Mouse (Mus musculus) retina, postnatal 1 day (tissue): ENCODE measurements around the gene Rad51b.

Experiments
- DNase-seq: peaks from one replicate; pipeline ENCODE4 v3.0.0-alpha.2; 2012

Rad51b gene

DNA sequence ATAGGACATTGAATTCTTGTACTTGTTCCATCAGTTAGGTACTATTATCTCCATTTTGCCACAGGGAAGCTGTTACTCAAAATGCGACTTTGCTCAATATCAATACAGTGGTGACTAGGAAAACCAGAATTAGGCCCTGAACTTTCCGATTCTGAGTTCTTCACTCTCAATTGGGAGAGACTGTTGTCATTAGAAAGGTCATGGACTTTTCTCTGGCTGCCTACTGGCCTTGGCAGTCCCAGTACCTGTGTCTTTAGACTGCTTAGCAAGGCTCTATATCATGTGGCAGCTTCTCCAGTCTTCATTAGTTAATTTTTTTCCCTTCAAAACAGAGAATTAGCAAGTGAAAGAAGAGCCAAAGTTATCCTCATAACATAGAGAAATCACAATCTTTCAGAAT, 288.3 kb downstream of the Rad51b start:
- DNase-seq, result no peak

DNA sequence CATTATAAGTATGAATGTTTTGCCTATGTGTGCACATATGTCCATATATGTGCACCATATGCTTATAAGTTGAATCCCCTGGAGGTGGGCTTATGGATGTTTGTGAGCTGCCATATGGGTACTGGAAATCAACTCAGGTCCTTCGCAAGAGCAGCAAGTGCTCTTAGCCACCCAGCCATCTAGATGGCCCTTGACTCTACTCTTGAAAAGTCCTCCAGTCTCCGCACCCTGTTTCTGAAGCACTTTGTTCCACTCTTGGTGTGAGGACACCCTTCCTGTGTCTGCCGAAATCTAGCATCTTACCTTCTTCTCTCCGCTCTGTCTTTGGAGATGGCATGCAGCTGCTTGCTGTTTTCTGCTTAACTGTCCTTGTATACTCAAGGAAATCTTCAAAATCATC, 291.7 kb downstream of the Rad51b start:
- DNase-seq, result no peak

DNA sequence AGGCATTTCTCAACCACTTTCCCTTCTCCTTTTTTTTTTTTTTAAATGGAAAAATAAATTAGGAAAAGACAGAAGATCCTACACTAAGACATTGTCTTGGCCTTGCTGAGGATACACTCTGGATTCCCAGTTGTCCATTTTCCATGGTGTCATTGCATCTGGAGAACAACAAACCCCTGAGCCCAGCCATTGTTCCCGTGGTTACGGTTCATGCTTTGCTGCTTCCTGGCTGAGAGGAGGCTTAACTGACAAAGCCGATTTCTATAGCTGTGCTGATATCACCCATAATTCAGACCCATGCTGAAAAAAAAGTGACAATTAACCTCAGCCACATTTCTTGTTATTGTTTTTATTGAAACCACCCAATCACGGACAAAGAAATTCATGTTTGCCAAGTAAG, 295.1 kb downstream of the Rad51b start:
- peak; percentile 70 for DNase-seq

DNA sequence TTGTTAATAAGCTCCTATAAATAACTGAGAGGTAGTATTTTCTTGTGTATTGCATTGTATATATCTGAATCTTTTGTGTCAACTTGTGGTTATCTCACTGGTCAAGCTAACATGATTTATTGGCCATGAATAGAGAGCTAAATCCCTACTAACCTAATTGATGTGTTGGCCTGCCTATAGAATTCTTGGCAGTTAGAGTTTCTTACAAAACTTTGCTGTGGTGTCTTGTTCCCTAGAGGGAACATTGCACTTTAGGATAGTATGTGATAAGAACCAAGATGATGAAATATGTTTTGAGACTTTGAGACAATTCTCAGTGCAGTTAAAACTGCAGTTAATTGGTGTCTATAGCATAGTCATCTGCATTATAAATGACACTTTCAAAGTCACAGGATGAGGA, 299.8 kb downstream of the Rad51b start:
- no peak for DNase-seq

DNA sequence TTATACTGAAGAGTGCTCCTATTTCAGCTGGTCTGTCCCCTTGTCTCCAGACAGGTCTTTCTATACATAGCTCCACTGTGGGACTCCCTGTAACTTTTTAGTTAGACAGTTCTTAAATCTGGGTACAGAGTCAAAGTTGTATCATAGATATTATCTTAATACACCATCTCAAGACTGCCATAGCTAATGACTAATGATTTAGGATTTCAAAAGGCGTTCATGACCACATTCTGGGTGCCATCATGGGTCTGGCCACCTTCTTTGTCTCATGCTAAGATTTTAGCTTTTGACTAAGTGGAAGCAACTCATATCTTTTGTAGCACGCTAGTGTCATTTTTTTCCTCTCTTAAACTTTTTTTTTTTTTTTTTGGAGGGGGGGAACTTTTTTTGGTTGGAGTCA, 300.3 kb downstream of the Rad51b start:
- DNase-seq, result no peak

DNA sequence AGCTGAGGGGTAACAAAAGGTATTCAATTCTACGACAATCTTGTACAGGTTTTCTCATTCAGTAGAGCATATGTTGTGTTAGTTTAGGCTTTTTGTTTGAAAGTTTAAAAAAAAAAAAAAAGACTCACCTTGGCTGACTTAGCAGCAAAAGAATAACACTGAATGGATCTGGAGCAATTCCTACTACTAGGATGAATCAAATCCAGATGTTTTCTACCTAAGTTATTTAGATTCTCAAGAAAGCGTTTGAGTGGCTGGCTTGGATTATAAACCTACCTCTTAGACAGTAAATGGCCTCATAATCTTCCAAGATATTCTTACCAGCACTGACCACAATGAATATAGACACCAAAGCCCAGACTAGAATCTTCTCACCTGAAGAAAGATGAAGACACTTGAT, 300.7 kb downstream of the Rad51b start:
- no peak for DNase-seq

DNA sequence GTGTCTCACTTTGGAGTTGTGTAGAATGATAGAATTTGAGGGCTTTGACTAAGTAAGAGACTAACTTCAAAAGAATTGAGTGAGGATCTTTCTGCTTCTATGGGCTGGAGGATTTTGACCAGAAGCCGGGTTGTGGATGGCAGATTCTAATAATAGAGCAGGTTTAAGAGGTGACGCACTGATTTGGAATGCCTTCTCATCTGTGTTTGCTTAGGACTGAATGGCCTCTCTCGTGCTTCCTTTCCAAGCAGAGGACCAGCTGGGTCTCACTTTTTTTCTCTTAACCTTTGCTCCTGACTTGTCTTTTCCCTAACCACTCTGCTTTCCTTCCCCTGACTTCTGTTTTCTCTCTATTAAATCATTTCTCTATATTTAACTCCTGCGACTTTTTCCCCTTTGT, 301.4 kb downstream of the Rad51b start:
- no peak for DNase-seq

DNA sequence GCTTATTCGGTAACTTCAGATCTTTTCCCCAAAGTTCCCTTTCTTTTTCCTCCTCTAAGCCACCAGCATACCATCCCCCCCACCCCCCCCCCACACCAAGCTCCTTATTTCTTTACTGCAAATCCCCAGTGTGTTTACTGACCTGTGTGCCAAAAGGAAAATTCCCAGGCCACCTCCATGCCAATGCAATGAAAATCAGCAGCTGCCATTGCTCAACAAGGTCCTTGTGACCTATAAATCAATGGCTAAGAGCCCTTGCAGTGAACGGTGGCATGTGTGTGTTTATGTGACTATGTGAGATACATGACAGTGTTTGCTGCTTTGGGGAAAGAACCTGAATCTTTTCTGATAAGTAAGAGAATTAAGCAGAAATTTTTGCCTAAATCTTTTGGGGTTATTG, 301.8 kb downstream of the Rad51b start:
- DNase-seq, result no peak

DNA sequence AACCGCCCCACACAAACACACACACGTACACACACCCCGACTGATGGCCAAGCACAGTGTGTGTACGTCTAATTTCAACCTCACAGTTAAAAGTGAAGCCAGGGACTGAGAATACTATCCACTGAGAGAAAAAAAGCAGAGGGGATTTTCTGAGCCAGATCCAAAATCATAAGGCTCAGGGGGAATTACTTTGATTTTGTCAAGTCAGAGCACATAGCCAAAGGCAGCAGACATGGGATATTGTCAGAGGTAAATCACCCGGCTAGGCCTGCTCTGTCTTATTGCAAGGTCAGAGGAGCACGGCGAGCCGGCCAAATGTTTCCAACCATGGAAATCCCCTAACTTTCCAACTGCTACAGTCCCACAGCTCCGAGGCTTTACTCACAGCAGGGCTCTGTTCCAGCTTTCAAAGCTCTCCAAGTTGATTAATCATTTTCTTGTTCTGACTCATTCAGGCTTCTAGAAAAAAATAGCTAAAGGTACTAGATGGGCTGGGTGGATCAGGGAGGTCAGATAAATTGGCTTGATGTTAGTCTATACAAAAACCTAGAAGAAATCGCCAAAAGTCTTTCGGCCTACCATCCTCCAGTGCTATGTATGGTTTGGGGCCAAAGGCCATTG, 303.2 kb downstream of the Rad51b start:
- DNase-seq, result peak; percentile 15

DNA sequence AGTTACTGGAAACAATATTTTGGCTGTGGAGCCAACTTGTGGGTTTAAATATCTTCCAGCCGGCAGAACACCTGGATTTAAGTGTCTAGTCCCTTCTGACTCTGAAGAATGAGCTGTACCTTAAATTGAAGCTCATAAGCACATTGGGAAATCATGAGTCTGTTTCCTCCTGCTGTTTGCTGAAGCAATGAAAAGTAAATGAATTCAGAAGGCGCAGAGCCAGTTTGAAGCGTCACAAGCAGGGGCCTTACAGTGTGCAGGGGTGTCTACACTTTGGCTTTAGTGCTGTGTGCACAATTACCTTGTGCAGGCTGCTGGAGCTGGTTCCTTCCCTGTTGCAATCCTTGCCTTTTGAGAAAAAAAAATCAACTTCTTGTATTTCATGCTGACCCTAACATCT, 305.6 kb downstream of the Rad51b start:
- DNase-seq, result no peak

DNA sequence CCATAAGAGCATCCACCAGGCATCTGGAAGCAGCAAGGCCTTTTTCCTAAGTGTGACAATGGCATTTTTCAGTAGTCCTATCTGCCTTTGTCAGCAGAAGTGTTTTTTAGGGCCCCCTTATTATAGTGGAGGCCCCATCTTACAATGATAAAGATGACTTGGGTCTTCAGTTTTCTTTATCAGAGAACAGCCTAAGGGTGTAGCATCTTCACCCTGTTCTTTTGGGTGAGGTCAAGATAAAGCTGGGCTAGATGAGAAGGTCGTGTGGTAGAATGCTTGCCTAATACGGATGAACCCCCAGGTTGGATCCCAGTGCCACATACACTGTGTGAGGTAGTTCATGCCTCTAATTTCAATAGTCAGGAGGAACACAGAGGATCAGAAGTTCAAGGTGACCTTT, 307.8 kb downstream of the Rad51b start:
- DNase-seq, result no peak

DNA sequence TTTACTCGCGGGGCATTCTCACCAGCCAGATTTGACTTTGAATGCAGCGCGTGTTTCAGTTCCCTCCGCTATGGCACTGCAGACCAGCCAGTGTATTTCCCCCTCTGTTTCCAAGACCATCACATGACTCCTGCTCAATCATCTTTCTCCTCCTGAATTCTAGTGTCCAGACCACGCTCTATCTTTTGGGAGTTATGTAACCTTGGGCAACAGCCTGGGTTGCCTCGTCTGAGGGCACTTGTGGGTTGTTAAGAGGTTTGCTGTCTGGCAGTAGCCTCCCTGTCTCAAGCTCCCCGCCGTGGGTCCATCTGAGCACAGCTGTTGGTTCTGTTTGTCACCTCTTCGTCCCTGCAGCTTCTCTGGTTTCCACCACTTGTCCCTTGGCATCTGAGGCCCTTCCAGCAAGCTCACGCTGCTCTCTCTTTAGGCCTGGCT, 309.1 kb downstream of the Rad51b start:
- no peak for DNase-seq

DNA sequence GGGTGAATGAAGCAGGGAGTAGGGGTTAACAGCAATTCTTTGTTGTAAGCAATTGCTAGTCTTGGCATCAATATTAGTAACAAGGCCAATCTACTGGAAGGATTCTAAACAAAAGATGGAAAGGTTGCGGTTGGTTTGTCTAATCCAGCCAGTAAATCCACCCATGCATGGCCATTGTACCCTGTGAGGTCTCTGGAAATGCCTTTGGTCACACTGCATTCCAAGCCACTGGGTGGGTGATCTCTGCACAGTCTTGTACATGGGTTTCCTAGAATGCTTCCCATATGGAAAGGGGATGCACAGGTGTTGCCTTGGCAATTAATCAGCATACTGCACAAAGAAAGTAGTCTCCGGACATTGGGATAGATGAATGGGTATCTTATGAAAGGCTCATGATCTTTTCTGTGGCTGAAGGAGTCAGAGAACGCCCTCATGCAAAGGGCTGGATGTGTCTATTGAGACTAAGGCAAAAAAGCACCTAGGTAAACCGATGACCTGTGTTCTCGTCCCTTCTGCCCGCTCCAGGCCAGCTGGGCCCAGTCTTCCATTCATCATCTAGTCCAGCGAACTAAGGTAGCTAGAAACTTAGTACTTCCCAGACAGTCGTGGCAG, 312.4 kb downstream of the Rad51b start:
- DNase-seq, result peak; percentile 95

DNA sequence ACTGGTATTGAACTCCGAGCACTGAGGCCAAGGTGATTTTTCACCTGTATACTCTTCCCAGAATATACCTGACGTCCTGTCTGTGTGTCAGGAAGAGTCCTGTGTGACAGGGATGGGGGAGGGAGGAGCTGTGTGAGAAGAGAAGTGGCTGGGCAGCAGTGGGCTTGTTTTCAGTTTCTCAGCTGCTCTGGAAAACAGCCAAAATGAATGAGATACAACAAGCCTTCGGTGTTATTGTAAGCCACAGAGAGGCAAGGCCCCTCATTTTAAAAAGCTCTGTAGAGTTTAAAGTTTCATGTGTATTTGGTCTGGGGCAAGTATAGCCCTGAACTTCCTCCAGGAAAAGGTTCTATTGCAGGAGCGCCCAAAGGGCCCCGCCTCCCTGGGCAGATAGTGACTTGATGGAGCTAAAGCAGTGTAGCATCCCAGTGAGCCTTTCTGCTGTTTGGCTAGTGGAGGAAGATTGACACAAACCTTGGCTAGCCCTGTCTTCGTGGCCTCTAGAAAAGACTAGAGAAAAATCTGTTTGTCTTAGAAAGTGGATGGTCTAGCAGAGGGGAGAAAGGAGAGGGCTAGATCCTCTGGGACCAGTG, 313.5 kb downstream of the Rad51b start:
- DNase-seq, result peak; percentile 39

DNA sequence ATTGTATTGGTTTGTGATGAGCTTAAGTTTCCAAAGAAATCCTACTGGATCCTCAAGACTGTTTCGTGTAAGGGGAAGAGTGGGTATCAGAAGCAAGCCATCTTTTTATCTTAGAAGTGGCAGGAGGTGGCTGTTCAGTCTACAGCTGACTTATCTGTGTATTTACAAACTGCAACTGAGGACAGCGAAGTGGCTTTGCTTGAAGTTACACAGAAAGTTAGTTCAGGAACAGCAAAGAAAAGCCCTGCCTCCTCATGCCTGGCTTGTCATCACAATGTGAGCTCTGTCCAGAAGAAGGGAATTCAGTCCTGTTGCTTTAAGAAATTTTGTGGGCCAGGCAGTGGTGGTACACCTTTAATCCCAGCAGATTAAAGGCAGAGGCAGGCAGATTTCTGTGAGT, 314.6 kb downstream of the Rad51b start:
- no peak for DNase-seq

DNA sequence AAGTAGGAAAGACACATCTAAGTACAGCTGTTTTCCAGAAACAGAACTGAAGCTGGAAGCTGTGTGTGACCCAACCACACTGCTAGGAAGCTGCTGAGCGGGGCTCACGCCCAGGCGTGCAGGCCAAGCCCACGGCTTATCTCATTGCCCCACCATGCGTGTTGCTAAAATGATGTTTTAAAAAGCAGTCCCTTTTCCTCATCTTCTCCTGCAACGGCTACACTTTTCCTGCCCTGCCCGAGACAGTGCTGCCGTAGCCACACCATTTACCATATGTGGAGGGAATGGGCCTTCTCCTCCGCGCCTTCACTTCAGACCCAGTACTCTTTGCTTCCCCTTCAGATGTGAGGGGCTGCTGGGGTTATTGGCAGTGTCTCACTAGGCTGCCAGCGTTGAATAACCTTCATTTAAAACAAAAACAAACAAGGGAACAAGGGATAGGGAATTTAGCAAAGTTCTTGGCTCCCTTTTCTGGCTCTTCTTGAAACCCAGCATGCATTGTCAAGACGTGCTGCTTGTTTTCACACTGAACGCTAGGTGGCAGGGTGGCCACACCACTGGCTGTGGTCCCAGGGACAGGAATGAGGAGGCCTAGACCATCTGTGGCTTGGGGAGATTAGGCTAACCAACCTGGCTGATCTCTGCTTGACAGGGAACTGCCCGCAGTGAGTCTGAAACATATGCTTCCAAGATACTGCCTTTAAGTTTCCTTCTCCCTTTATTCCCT, 315.4 kb downstream of the Rad51b start:
- peak; percentile 95 for DNase-seq

DNA sequence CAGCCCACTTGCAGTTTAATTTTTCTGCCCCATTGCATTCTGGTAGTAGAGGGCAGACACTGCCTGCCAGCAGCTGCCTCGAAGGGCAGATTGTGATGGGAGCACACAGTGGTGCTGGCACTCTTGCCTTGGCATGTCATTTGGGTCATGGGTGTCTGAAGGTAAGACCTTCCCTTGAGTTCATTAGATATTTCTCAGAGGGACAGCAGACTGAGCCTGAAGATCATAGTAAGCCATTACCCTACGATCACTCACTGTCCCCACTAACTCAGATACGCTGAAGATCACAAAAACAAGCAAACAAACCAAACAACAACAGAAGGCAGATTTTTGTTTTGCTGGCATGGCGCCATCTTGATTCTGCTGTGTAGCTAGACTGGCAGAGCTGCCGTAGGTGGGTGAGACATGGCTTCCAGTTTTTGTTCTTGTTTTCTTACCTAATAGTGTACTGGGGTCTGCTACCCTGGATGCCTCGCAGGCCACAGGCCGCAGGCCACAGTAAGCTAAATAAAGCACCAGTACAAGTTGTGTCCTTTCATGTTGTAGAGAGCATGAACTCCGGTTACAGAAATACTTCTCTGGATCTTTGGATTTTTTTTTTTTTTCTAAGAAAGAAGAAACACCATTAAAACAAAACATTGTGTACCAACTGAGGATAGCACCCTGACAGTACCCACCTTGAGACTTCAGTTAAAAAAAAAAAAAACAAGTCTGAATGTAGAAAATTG, 316.1 kb downstream of the Rad51b start:
- no peak for DNase-seq

DNA sequence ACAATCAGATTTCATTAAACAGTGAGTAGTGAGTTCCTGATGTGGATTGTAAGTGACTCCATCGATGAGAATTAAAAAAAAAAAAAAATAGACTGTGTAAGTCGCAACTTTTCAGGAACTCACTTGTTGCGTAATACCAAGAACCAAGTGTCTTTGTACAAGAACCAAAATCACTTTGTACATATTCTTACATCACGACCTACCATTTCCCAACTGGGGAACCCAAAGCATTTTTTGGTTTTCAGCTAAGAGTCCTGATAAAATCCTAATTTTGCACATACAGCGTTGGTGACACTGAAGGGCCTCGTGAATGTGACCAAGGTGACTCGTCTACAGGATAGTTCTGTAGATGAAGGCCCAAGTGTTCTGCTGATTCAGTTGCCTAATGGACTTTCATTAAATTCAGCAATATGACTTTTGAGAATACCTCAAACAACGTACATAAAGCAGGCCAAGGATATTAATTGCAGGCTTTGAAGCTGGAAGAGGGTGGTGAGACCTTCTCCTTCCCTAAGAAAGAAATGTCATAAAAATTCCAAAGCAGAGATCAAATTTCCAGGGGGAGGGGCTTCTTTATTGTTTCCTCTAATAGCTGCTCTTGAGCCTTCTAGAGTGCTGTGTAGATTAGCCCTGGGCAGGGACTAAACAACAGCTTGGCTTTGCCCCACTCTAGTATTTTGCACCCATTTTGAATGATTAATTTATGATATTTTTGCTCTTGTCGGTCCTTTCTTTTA, 316.9 kb downstream of the Rad51b start:
- peak; percentile 30 for DNase-seq

DNA sequence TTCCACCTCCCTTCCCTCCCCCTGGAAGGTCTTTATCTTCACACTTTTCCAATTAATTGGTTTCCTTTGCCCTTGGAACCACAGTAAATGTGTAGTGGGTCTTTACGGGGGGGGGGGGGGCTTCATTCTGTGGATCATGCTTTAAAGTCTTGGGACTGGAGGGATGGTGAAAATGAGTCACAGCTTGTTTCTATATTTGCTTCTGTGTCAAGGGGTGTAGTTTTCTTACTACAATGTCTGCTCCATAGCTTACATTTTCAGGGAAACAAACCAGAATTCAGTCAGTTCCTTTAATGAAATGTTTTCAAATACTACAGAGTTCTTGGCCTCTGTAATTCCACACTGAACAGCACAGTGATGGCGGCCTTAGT, 317.5 kb downstream of the Rad51b start:
- no peak for DNase-seq

DNA sequence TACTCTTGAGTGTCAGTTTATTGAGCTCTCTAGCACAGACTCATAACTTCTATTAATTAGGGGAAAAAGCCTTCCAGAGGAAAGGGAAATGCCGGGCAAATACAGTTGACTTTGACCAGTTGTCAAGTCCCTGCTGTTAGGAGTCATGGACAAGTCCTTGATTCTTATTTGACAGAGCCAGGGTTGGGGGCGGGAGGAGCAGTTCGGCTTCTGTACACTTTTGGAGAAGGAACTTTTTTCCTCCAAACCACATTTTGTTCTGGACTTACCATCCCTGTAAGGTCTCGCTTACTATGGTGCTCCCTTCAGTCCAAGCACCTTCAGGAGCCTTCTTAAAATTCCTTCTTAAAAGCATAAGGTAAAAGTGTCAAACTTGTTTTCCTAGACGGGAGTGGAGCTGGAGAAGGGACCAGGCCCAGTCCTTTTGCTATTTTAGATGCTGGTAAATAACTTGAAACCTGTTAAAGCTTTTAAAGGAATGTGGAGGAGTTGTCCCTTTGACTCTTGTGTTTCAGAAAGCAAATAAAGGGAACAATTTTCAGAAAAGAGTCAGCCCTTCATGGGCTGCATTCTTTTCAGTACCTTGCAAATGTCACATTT, 318.7 kb downstream of the Rad51b start:
- DNase-seq, result no peak

DNA sequence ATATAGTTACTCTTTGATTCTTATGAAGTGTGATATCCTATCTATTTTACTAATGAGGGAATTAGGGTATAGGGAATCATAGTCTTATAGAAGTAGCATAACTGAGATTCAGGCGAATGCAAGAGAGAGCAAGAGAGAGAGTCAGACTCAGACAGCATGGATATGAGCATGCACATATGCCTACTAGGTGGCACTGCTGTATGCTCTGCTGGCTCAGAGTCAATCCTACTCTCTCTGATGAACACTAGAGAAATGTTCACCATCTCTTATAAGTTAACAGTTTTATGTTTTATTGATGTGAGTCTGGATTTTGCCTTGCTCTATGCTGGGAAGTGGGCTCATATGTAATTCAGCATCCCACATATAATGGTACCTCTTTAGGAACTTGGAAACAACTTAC, 321.9 kb downstream of the Rad51b start:
- DNase-seq, result no peak

DNA sequence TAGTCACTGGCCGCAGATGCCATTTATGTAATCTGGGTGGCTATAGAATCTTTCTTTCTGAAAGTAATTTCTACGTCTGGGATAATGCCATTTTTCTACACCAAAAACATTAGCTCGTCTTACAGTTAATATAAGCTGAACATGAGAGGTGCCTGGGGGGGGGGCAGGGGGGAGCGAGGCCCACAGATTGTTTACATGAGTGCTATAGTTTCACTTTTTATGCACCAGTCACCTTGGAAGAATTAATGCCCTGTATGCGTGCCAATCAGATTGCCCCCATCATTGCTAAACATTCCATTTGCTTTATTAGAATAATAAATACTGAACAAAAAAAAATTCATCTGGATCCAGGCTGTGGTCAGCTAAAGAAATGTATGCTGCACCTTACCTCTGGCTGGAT, 323.6 kb downstream of the Rad51b start:
- DNase-seq, result no peak
